Mouse (Mus musculus) brain, embryonic 14.5 days (tissue): Measurements from ENCODE around the gene Mrpl53.

Experiments
- CTCF ChIP-seq: fragments of 200-500 bp; IDR thresholded peaks from 2 replicates; pipeline ENCODE4 v1.5.1; 2012; ENCODE audit warnings: inconsistent platforms, mild to moderate bottlenecking, moderate library complexity, borderline replicate concordance; ENCODE audit not compliant: insufficient read depth, insufficient read length; ENCODE audit errors: extremely low read depth
- POLR2A ChIP-seq: fragments of 200-500 bp; IDR thresholded peaks from 2 replicates; pipeline ENCODE4 v1.6.1; 2012; ENCODE audit warnings: mild to moderate bottlenecking, inconsistent platforms, borderline replicate concordance; ENCODE audit not compliant: poor library complexity, insufficient read depth, insufficient read length, severe bottlenecking; ENCODE audit errors: extremely low read depth

DNA sequence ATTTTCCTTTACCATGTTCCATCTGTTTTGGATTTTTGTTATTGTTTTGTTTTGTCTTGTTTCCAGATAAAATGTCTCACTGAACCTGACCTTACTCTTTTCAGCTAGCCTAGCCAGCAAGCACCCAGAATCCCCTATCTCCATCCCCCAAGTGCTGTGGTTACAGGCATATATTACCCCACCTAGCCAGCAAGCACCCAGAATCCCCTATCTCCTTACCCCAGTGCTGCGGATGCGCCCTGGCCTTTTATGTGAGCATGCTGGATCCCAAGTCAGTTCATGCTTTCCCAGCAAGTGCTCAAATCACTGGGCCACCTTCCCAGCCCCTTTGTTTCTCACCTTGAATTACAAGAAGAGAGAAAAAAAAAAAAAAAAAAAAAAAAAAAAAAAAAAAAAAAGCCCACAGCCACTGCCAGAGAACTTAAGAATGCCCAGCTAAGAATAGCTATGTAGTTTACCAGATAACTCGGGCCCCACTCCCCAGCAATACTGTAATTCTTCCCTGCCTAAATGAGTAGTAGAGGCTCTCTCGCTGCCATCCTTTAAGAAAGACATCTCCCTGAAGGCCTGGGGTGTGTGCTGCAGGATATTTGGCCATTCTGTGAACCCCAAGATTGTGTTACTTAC is 2.8 kb downstream of the Mrpl53 start:
- TF ChIP-seq CTCF = no peak
- TF ChIP-seq POLR2A = no peak
